16 mouse cellular contexts compared by ENCODE assay signal in genomic region chr12:74898211-74898610, GRCm38 (mm10).
"Had no signal": no experiment of that assay in that cellular context is flagged by ENCODE, and none has a peak within 500 bp of the region (broad histone marks: within the 10 kb centered on the region; RNA-seq: fewer than 3 reads in every experiment).

No protein-coding gene starts in this region.

- H3K27me3 ChIP-seq: neural tube, embryonic 13.5 days; neural tube, embryonic 15.5 days; stomach, embryonic 15.5 days had no signal

- DNase-seq: retina, postnatal 1 day; right cerebral cortex, adult 18-20 months; right cerebral cortex, postnatal 14 days; right cerebral cortex, postnatal 25 days; right cerebral cortex, postnatal 4 days; spleen, adult 18-20 months; thymus, adult 18-20 months; thymus, adult 2 months; thymus, postnatal 14 days; thymus, postnatal 25 days; thymus, postnatal 36 days; thymus, postnatal 4 days had no signal

- H3K4me1 ChIP-seq: neural tube, embryonic 13.5 days; neural tube, embryonic 15.5 days; stomach, embryonic 15.5 days had no signal

- H3K27ac ChIP-seq: neural tube, embryonic 13.5 days; neural tube, embryonic 15.5 days; stomach, embryonic 15.5 days; stomach, postnatal 0 days had no signal

- H3K9me3 ChIP-seq: neural tube, embryonic 13.5 days; neural tube, embryonic 15.5 days; stomach, embryonic 15.5 days had no signal

- H3K9ac ChIP-seq: neural tube, embryonic 13.5 days; neural tube, embryonic 15.5 days; stomach, embryonic 15.5 days had no signal

- H3K36me3 ChIP-seq: neural tube, embryonic 13.5 days; neural tube, embryonic 15.5 days; stomach, embryonic 15.5 days had no signal

- H3K4me2 ChIP-seq: neural tube, embryonic 13.5 days; neural tube, embryonic 15.5 days; stomach, embryonic 15.5 days had no signal

- H3K4me3 ChIP-seq: neural tube, embryonic 13.5 days; neural tube, embryonic 15.5 days; stomach, embryonic 15.5 days had no signal
